Mouse (Mus musculus) embryonic facial prominence, embryonic 15.5 days (tissue): ENCODE results near the gene Adcy4. TPM values are rescaled to one million over a fixed set of nuclear protein-coding genes. Genes with fewer than 3 reads are reported as not detected.
"Not testable (repeated sequence)": the region's sequence is repeated elsewhere in the genome, so short reads cannot be mapped to it uniquely, and the experiment has no call there.

Source experiments
- ATAC-seq: fragments of 200-750 bp; cut with Nextera tagmentation; 2 replicates; pipeline ENCODE4 v1.8.0; 2017; ENCODE audit warnings: low read depth, moderate TSS enrichment; ENCODE audit not compliant: insufficient number of reproducible peaks, low FRiP score, low TSS enrichment
- H3K27ac ChIP-seq: fragments of 300-500 bp; sonication (generic); replicated peaks from 2 replicates; pipeline ENCODE4 v1.5.1; 2015; ENCODE audit warnings: mild to moderate bottlenecking, inconsistent platforms
- H3K27me3 ChIP-seq: fragments of 300-500 bp; sonication (generic); 2 replicates; pipeline ENCODE4 v1.6.1; 2015; ENCODE audit warnings: inconsistent platforms
- H3K36me3 ChIP-seq: fragments of 300-500 bp; sonication (generic); 2 replicates; pipeline ENCODE4 v1.6.1; 2015; ENCODE audit warnings: mild to moderate bottlenecking, inconsistent platforms
- H3K4me1 ChIP-seq: fragments of 300-500 bp; sonication (generic); 2 replicates; pipeline ENCODE4 v1.6.1; 2015; ENCODE audit warnings: inconsistent platforms
- H3K4me2 ChIP-seq: fragments of 300-500 bp; sonication (generic); replicated peaks from 2 replicates; pipeline ENCODE4 v1.6.1; 2015; ENCODE audit warnings: mild to moderate bottlenecking, inconsistent platforms
- H3K4me3 ChIP-seq: fragments of 300-500 bp; sonication (generic); replicated peaks from 2 replicates; pipeline ENCODE4 v1.5.1; 2015; ENCODE audit warnings: mild to moderate bottlenecking, inconsistent platforms
- H3K9ac ChIP-seq: fragments of 300-500 bp; sonication (generic); 2 replicates; pipeline ENCODE4 v1.6.1; 2015; ENCODE audit warnings: inconsistent platforms
- H3K9me3 ChIP-seq: fragments of 300-500 bp; sonication (generic); replicated peaks from 2 replicates; pipeline ENCODE4 v1.6.1; 2016; ENCODE audit warnings: inconsistent platforms
- WGBS: fragments of 180-500 bp; shearing (Covaris S2); methylation state at CpG from one replicate; pipeline ENCODE4 v1.1.7; 2015; 5-methylcytosine and 5-hydroxymethylcytosine counted together
- polyA plus RNA-seq: library from polyadenylated mRNA; unstranded; fragments of >200 nt; fragmentation: Nextera tagmentation; extraction: Ambion mirVana; gene quantifications from 2 replicates; pipeline ENCODE4 v1.2.1, GENCODE M21; 2015

Gene Adcy4
- polyA plus RNA-seq, 1 experiment from 2014 or later: 22.2 TPM

GRCm38 (mm10) chr14:55769087-55769703 lies 14.7 kb downstream of the Adcy4 start:
- ATAC-seq: no peak
- Histone ChIP-seq H3K4me1 (peaks cover 10% of the 10 kb centered on the region), H3K4me3 (no peak overlapping the region), H3K9me3 (no peaks in the 10 kb centered on the region), H3K36me3 (0 out of 2 replicates have a peak, but pooled peaks cover 2% of the 10 kb centered on the region), H3K9ac (no peak overlapping the region), H3K27ac (no peak overlapping the region), H3K27me3 (peaks cover 40% of the 10 kb centered on the region), H3K4me2 (no peak overlapping the region)
- WGBS: 74% methylated on average over 16 of the region's 16 CpGs

- ATAC-seq: no peak
- H3K36me3 ChIP-seq: 0 out of 2 replicates have a peak, but pooled peaks cover 2% of the 10 kb centered on the region
- peaks cover 10% of the 10 kb centered on the region for H3K4me1 ChIP-seq
- WGBS: 83% methylated on average over 6 of the region's 6 CpGs
- no peak overlapping the region for H3K27ac ChIP-seq
- no peaks in the 10 kb centered on the region for H3K9me3 ChIP-seq
- H3K27me3 ChIP-seq: peaks cover 41% of the 10 kb centered on the region
- no peak overlapping the region for H3K4me3 ChIP-seq
- no peak overlapping the region; the same call in 1 of the 2 replicates for H3K9ac ChIP-seq
- no peak overlapping the region for H3K4me2 ChIP-seq
Observed at GRCm38 (mm10) chr14:55768555-55768954, 15.3 kb downstream of the Adcy4 start.

GRCm38 (mm10) chr14:55767519-55768414 lies 16.1 kb downstream of the Adcy4 start:
- Histone ChIP-seq H3K9ac (peak overlapping the region; percentile 51), H3K4me1 (peaks cover 15% of the 10 kb centered on the region), H3K4me3 (peak overlapping the region; percentile 46), H3K27me3 (peaks cover 41% of the 10 kb centered on the region), H3K4me2 (peak overlapping the region; percentile 76), H3K9me3 (no peaks in the 10 kb centered on the region), H3K27ac (no peak overlapping the region), H3K36me3 (0 out of 2 replicates have a peak, but pooled peaks cover 2% of the 10 kb centered on the region)
- WGBS: 11% methylated on average over 52 of the region's 52 CpGs
- peak; percentile 57 for ATAC-seq

- no peak within 1 kb of the TSS for H3K9ac ChIP-seq
- H3K4me2 ChIP-seq: no peak within 1 kb of the TSS
- H3K27ac ChIP-seq: no peak within 1 kb of the TSS
- peaks cover 32% of the 10 kb centered on the region for H3K4me1 ChIP-seq
- WGBS: 58% methylated on average over 4 of the region's 4 CpGs
- ATAC-seq: no peak
- H3K9me3 ChIP-seq: no peaks in the 10 kb centered on the region
- H3K4me3 ChIP-seq: no peak within 1 kb of the TSS
- 0 out of 2 replicates have a peak, but pooled peaks cover 2% of the 10 kb centered on the region for H3K36me3 ChIP-seq
- peaks cover 49% of the 10 kb centered on the region for H3K27me3 ChIP-seq
Observed at GRCm38 (mm10) chr14:55765696-55766095, 18.2 kb downstream of the Adcy4 start, which contains the start of gene Ltb4r1. Ltb4r1 (plus strand) TSS chr14:55765962.

GRCm38 (mm10) chr14:55763166-55763565 lies 20.7 kb downstream of the Adcy4 start:
- H3K4me1 ChIP-seq: peaks cover 31% of the 10 kb centered on the region
- no peak overlapping the region for H3K9ac ChIP-seq
- no peaks in the 10 kb centered on the region for H3K9me3 ChIP-seq
- peak overlapping the region; percentile 58; the same call in 1 of the 2 replicates for H3K27ac ChIP-seq
- WGBS: 51% methylated on average over 7 of the region's 7 CpGs
- no peak for ATAC-seq
- peaks cover 37% of the 10 kb centered on the region for H3K27me3 ChIP-seq
- peak overlapping the region; percentile 97 for H3K4me2 ChIP-seq
- no peak overlapping the region for H3K4me3 ChIP-seq
- H3K36me3 ChIP-seq: no peaks in the 10 kb centered on the region

GRCm38 (mm10) chr14:55762001-55762821 lies 21.7 kb downstream of the Adcy4 start:
- H3K9ac ChIP-seq: peak overlapping the region; percentile 69
- H3K36me3 ChIP-seq: no peaks in the 10 kb centered on the region
- H3K9me3 ChIP-seq: no peaks in the 10 kb centered on the region
- H3K4me1 ChIP-seq: peaks cover 22% of the 10 kb centered on the region
- peak overlapping the region; percentile 60 for H3K4me3 ChIP-seq
- H3K27ac ChIP-seq: peak overlapping the region; percentile 58
- WGBS: under 1% methylated on average over 77 of the region's 77 CpGs
- H3K4me2 ChIP-seq: peak overlapping the region; percentile 97
- peak; percentile 73 for ATAC-seq
- peaks cover 30% of the 10 kb centered on the region for H3K27me3 ChIP-seq

GRCm38 (mm10) chr14:55761163-55761562 lies 22.7 kb downstream of the Adcy4 start, which contains the start of gene Ltb4r2:
Ltb4r2 (plus strand) TSS chr14:55761428.
- peak within 1 kb of the TSS; percentile 97 for H3K4me2 ChIP-seq
- no peaks in the 10 kb centered on the region for H3K9me3 ChIP-seq
- peaks cover 22% of the 10 kb centered on the region for H3K4me1 ChIP-seq
- peaks cover 24% of the 10 kb centered on the region for H3K27me3 ChIP-seq
- ATAC-seq: no peak
- peak within 1 kb of the TSS; percentile 58; the same call in 1 of the 2 replicates for H3K27ac ChIP-seq
- peaks cover 8% of the 10 kb centered on the region; the same call in 1 of the 2 replicates for H3K36me3 ChIP-seq
- 64% methylated on average over 6 of the region's 6 CpGs for WGBS
- peak within 1 kb of the TSS; percentile 69 for H3K9ac ChIP-seq
- peak within 1 kb of the TSS; percentile 60 for H3K4me3 ChIP-seq

GRCm38 (mm10) chr14:55760156-55760555 lies 23.7 kb downstream of the Adcy4 start:
- Histone ChIP-seq H3K27me3 (peaks cover 18% of the 10 kb centered on the region), H3K4me1 (peaks cover 22% of the 10 kb centered on the region), H3K4me2 (peak overlapping the region; percentile 41), H3K4me3 (peak overlapping the region; percentile 12), H3K36me3 (peaks cover 18% of the 10 kb centered on the region)
- ATAC-seq, H3K9me3 ChIP-seq, H3K9ac ChIP-seq, H3K27ac ChIP-seq: not testable (repeated sequence)
- WGBS: 0% methylated on average over 6 of the region's 6 CpGs

- ATAC-seq: no peak
- Histone ChIP-seq H3K27ac (no peak within 1 kb of the TSS), H3K9ac (no peak within 1 kb of the TSS), H3K4me3 (no peak within 1 kb of the TSS; the same call in 1 of the 2 replicates), H3K4me2 (peak within 1 kb of the TSS; percentile 33), H3K9me3 (no peaks in the 10 kb centered on the region), H3K27me3 (peaks cover 10% of the 10 kb centered on the region), H3K36me3 (peaks cover 36% of the 10 kb centered on the region), H3K4me1 (peaks cover 22% of the 10 kb centered on the region)
- WGBS: 16% methylated on average over 8 of the region's 8 CpGs
Observed at GRCm38 (mm10) chr14:55758363-55758784, 25.5 kb downstream of the Adcy4 start, which contains the start of gene Cideb. Cideb (minus strand) TSS chr14:55758458.

- H3K4me2 ChIP-seq: no peak overlapping the region
- H3K9ac ChIP-seq: no peak overlapping the region
- ATAC-seq: no peak
- 84% methylated on average over 6 of the region's 6 CpGs for WGBS
- no peak overlapping the region for H3K4me3 ChIP-seq
- no peak overlapping the region for H3K27ac ChIP-seq
- peaks cover 15% of the 10 kb centered on the region for H3K4me1 ChIP-seq
- H3K9me3 ChIP-seq: no peaks in the 10 kb centered on the region
- H3K36me3 ChIP-seq: peaks cover 44% of the 10 kb centered on the region
- peaks cover 10% of the 10 kb centered on the region for H3K27me3 ChIP-seq
Observed at GRCm38 (mm10) chr14:55757566-55757965, 26.3 kb downstream of the Adcy4 start.
